Mouse (Mus musculus): ENCODE results near the gene Nccrp1.

- no peak for TF ChIP-seq CTCF (IDR thresholded peaks at IDR 0.05; ENCODE audit: control insufficient read depth, insufficient read depth, insufficient read length)
- no peak for TF ChIP-seq CEBPB (IDR thresholded peaks at IDR 0.05; ENCODE audit: low read depth)
- TF ChIP-seq USF1 (IDR thresholded peaks at IDR 0.05; ENCODE audit: low read depth): no peak
Measured at GRCm38 (mm10) chr7:28581721-28582120, 34.7 kb upstream of the Nccrp1 start.

Measured in C2C12 (cell line).